Mouse (Mus musculus) ES-CJ7 (cell line): ENCODE data around the gene Canx.

Experiments
- DNase-seq: peaks from one replicate; pipeline ENCODE4 v3.0.0; 2011; ENCODE audit warnings: low read depth, low spot score

Canx gene

DNA sequence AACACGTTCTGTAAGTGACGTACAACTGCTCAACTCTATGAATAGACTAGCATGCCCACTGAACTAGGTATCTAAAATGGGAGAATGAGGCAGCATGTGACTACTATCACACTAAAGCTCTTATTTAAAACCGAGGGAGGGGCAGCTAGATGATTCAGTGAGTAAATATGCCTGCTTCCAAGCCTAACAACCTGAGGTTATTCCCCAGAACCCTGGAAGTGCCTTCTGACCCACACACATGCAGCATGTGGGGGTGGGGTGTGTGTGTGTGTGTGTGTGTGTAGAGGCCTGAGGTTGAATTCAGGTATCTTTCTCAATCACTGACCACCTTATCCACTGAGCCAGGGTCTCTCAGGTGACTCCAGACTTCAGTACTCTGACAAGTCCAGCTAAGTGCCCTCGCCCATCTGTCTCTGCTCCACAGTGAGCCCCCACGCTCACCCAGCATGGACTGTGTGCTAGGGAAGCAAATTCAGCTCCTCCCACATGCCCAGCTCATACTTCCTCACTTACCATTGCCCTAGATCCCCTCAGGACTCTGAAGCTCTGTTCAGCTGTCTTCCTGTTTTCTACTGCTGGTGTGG lies 49.8 kb downstream of the Canx start:
- no peak for DNase-seq

DNA sequence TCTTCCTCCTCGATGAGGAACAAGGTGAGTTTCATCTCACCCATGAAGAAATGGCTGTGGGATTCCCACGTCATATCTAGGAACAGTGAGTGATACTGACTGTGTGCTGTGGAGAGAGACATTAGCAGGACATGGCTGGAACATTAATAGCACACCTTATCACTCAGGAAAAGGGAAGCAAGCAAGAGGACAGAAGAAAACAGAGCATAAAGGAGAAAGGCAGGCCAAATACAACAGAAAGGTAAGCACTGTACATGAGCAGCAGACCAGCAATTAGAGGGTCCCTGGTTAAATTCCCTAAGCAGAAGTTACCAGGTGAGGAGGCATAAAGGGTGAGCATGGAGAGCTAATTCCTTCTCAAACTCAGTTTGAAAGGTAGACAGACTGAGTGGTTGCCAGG lies 50.4 kb downstream of the Canx start:
- DNase-seq: no peak

DNA sequence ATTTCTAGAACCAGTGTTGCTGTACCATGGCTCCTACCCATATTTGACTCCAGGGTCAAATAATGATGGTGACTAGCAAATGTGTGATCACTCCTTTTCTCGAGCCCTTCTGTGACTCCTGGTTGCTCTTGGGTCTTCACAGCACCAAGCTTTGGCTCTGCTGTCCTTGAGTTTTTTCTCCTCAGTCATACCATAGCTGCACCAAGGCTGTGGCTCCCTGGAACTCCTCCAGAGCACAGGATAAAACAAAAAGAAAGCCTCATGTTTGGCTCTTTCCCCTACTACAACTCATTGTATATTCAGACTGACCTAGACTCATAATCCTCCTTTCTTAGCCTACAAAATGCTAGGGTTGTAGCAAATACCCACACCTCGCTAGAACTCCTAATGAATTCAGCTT lies 52.7 kb downstream of the Canx start:
- DNase-seq: no peak

DNA sequence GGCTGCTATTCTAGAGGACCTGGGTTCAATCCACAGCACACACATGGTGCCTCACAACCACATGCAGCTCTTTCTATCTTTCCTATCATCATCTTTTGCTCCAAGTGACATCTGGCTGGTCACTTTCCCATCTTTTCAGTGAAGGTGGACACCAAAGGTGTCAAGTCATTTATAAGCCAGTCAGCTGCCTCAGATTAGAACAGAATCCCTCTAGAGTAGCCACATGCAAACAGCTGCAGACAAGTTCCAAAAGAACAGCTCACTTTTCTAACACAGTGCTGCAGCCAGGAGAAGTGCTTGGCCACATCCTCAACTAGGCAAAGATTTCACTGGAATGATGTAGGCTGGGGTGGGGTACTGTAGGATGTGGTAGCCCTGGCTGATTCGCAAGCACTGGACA lies 55.6 kb downstream of the Canx start:
- DNase-seq: no peak

DNA sequence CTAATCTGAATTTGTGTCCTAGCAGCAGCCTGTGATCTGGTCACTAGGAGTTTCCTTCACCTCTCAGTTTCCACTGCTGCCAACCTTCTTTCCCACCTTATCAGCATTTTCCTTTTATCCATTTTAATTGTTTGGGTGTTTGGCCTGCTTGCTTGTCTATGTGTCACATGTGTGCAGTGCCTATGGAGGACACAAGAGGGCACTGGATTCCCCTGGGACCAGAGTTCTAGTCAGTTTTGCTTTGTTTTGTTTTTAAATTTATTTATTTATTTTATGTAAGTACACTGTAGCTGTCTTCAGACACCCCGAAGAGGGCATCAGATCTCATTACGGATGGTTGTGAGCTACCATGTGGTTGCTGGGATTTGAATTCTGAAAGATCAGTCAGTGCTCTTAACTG lies 56.3 kb downstream of the Canx start:
- peak; percentile 30 for DNase-seq

DNA sequence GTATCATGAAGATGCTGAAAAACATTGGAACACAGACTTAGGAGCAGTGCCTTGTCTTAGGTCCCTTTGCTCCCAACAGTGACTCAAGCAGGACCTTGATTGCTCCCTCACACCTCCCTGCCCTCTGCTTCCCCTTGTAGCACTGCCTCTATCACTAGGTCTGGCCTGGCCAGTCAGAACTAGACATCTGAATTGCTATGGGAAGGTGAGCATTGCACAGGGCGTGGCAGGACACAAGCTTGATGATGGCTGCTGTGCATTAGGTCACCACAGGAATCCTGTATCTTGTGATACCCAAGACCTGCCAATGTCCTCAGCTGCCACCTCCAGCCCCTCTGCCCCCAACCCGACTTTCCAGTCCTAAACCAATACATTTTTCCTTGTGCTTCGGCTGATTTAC lies 58.5 kb downstream of the Canx start:
- peak; percentile 54 for DNase-seq

DNA sequence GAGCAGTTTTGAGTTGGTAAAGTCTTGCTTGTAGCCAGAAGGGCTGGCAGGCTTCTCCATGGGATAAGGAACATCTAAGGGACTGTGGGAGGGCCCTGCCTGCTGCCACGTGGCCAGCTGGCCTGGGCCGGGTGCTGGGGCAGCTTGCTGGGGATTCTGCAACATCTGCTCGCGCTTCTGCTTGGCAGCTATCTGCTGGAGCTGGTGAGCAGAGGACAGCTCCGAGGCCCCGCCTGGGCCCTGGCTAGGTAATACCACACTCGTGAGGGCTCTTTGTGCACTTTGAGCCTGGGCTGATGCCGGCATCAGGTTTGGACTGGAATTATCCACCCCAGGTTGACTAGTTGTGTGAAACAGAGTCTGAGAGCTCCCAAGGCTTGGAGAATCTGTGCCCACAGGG lies 59.5 kb downstream of the Canx start:
- no peak for DNase-seq

DNA sequence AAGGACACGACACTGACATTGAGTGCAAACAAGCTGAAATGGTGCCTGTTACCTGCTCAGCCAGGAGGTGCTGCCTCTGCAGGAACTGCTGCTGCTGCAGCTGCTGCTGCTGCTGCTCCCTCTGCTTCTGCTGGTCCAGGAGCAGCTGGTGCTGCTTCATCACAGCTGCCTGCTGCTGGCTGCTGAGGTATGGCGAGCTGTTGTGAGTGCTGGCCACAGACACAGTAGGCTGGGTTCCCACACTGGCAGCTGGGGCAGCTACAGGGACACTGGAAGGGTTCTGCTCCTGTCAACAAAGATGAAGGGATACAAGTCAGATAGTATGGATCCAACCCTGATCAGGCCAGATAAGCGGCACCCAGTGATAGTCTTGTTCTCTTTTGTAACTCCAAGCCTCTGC lies 62.3 kb downstream of the Canx start:
- no peak for DNase-seq

DNA sequence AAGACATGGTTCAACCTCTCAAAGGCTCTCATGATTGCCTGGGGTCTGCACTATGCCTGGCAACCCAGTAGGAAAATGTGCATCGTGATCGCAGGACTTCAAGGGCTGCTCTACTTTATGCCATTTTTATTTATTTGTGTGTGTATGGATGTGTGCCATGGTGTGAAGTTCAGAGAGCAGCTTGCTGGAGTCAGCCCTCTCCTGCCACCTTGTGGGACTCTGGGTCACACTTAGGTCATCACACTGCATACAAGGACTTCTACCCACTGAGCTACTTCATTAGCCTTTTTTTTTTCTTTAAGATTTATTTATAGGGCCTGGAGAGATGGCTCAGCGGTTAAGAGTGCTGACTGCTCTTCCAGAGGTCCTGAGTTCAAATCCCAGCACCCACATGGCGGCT lies 63.5 kb downstream of the Canx start:
- no peak for DNase-seq

DNA sequence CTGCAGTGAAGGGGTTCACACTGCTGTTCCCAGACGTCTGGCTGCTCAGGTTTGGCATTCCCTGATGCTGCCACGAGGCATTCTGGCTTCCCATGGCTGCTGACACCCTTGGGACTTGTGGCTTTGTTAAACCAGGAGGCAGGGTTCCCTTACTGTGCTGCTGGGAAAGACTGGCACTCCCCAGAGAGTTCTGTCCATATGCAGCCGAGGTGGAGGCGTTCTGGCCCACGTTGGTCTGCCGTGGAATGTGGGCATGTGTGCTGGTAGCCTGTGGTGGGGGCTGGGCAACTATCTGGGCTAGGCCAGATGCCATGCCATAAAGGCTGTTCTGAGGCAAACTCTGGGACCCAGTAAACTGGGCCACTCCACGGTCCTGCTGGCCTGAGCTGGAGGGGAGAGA lies 67.2 kb downstream of the Canx start:
- DNase-seq: no peak

DNA sequence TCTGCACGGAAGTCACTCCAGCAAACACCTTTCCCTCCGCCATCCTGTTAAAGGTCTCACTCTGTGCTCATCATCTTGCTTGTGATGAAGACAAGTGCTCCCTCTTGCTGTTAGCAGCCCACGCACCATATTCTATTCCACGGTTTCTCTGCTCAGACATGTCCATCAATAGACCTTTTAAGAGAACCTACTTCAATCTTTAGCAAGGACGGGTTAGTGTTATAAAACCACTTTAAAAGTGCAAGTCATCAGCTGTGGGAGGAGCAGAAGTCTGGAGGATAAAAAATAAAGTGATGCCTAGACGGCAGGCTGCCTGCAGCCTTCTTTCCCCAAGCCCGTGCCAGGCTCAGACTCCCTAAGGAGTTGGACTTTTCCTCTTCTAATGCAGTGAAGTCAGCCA lies 68.9 kb downstream of the Canx start:
- no peak for DNase-seq

DNA sequence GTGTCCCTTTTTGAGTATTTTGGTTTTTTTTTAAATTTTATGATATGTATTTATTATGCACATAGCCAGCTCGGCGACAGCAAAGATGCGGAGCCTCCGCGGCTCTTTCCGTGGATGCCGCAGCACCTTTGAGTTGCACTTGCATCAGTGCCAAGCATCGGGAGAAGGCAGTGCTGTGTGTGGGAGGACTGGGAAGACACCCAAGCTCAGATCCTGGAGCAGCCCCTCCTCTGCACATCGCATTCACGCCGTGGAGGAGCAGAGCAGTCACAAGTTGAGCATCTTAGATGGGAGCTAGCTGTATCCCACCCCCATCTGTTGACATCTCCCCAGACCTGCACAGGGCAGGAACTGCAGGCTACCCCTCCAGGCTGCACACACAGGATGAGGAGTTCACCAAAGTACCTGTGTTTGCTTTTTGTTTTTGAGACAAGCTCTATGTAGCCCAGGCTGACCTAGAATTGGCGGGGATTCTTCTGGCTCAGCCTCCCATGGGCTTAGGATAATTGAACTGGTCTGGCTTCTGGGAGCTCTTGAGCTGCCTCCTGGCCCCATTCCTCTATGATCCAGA lies 71.4 kb downstream of the Canx start:
- no peak for DNase-seq

DNA sequence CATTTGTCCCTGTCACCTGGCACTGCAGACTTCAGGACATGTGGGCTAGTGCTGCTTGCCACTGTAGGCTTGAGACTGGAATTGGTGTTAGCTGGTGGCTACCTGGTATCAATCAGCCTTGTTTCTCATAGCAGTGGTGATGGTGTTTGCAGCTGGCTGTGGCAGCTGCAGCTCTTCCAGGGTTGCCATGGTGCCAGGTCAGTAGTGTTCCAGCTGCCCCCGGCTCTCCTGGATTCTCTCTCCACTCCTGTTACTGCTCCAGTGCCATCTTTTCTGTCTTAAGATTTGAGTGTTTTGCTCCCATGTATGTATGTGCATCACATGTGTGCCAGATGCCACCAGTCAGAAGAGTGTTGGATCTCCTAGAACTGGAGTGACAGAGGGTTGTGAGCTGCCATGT lies 72.1 kb downstream of the Canx start:
- no peak for DNase-seq

DNA sequence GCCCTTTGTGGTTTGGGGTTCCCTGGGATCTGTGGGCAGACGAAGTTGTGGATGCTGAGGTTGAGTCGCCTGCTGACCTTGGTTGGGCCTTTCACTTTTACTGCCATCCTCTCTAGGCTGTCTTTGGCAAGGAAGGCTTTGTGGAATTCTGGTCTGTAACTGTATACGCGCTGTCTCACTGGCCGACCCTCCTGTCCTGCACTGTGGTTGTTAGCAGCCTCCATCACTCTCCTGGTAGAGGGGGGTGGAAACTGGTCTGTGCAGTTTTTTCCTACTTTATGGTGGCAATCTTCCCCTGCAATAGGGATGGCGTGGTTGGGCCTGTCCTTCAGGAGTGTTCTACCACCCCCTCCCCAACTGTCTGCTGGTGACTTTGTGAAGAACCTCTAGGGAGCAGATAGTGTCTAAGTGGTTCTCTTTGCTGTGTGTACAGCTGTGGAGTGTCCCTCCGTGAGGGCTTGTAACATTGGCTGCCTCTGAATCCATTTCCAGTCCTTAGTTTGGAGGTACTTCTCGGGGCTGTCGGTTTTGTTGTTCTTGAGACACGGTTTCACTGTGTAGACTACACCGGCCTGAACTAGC lies 72.7 kb downstream of the Canx start:
- DNase-seq: no peak

DNA sequence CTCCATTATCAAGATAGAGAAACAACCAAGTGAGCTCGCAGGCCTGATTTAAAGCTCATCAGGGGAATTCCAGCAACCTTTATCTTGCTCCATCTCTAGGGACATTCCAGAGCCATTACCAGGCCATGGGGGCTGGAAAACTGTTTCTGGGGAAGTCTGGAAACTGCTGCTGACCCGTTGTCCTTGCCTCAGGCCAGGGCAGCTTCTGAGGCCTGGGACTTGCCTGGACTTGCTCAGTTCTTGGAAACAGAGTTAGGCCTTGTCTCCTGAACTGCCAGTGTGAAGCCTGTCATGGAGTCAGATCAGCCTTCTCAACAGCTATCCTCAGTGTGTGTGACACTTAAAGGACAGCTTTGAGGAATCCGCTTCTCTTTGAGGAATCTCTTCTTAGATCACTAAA lies 73.3 kb downstream of the Canx start:
- peak; percentile 45 for DNase-seq

DNA sequence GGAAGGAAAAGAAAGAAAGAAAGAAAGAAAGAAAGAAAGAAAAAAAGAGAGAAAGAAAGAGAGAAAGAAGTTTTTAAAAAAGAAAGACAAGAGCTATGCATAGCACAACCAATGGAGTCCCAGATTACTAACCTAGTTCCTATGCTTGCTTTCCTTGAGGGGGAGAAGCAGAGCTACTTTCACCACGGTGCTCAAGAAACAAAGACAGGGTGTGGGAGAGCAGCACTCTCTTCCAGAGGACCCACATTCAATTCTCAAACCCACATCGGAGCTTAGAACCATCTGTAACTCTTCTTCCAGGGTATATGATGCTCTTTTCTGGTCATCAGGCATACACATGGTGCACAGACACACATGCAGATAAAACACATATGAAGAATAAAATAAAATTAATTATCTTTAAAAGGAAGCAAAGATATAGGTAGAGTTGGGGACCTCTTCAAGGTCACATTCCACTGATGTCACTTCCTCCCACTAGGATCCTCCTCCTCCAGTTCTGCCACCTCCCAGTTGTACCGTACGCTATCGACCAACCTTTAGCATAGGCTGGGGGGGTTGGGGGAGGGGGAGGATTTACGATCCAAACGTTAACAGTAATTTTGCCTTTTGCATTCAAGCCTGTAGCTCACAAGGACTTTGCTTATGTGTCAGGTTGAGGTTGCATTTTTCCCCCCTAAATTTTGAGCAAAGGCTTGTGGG lies 76.9 kb downstream of the Canx start:
- DNase-seq: peak; percentile 53

DNA sequence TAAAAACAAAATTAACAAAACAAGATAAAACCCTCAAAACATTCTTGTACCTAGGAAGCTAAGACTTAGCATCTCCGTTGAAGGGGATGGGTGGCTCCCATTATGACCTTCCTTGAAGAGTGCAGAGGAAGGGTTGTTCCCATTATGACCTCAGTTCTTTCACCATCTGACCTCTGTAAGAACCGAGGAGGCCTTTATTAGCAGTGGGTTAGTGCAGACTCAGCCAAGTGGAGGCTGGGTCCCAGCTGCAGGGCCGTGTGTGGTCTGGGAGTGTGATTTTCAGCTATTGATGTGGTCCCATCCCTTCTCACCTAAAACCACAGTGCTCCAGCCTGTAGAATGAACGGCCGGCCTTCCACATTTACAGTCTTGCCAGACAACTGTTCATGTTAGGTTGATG lies 80.2 kb downstream of the Canx start:
- no peak for DNase-seq
